Mouse (Mus musculus) lung, embryonic 16.5 days (tissue): ENCODE data around the gene Ryr2. TPM values are rescaled to one million over a fixed set of nuclear protein-coding genes. Genes with fewer than 3 reads are reported as not detected.

Experiments
- ATAC-seq: fragments of 200-750 bp; cut with Nextera tagmentation; 2 replicates; pipeline ENCODE4 v1.8.0; 2017; ENCODE audit warnings: low read depth, mild to moderate bottlenecking, moderate library complexity
- H3K27ac ChIP-seq: fragments of 300-500 bp; sonication (generic); 2 replicates; pipeline ENCODE4 v1.5.1; 2014; ENCODE audit warnings: mild to moderate bottlenecking, control low read depth, low read length
- H3K27me3 ChIP-seq: fragments of 300-500 bp; sonication (generic); 2 replicates; pipeline ENCODE4 v1.6.1; 2014; ENCODE audit warnings: low read depth, low read length, mixed read lengths; ENCODE audit not compliant: control insufficient read depth, insufficient read depth
- H3K36me3 ChIP-seq: fragments of 300-500 bp; sonication (generic); 2 replicates; pipeline ENCODE4 v1.6.1; 2014; ENCODE audit warnings: low read length; ENCODE audit not compliant: control insufficient read depth, insufficient read depth
- H3K4me1 ChIP-seq: fragments of 300-500 bp; sonication (generic); replicated peaks from 2 replicates; pipeline ENCODE4 v1.6.1; 2014; ENCODE audit warnings: low read length, mixed read lengths; ENCODE audit not compliant: control insufficient read depth, insufficient read depth
- H3K4me2 ChIP-seq: fragments of 300-500 bp; sonication (generic); 2 replicates; pipeline ENCODE4 v1.6.1; 2014; ENCODE audit warnings: low read depth, low read length, control low read depth
- H3K4me3 ChIP-seq: fragments of 300-500 bp; sonication (generic); 2 replicates; pipeline ENCODE4 v1.5.1; 2014; ENCODE audit warnings: mild to moderate bottlenecking, low read length, control low read depth
- H3K9ac ChIP-seq: fragments of 300-500 bp; sonication (generic); 2 replicates; pipeline ENCODE4 v1.6.1; 2014; ENCODE audit warnings: low read length, control low read depth
- H3K9me3 ChIP-seq: fragments of 300-500 bp; sonication (generic); 2 replicates; pipeline ENCODE4 v1.6.1; 2016; ENCODE audit warnings: low read length; ENCODE audit not compliant: control insufficient read depth
- WGBS: fragments of 180-500 bp; shearing (Covaris S2); extraction: QIAGEN DNeasy Blood & Tissue Kit; methylation state at CpG from one replicate; pipeline ENCODE4 v1.1.7; 2014; 5-methylcytosine and 5-hydroxymethylcytosine counted together
- polyA plus RNA-seq: library from polyadenylated mRNA; unstranded; fragments of >200 nt; fragmentation: Nextera tagmentation; extraction: Ambion mirVana; gene quantifications from 2 replicates; pipeline ENCODE4 v1.2.1, GENCODE M21; 2015

The Ryr2 gene
- polyA plus RNA-seq, 1 experiment from 2014 or later, result 1.5 TPM

- H3K4me1 ChIP-seq, result no peaks in the 10 kb centered on the region
- no peaks in the 10 kb centered on the region for H3K9me3 ChIP-seq
- no peak overlapping the region for H3K4me2 ChIP-seq
- no peak overlapping the region for H3K27ac ChIP-seq
- no peaks in the 10 kb centered on the region for H3K36me3 ChIP-seq
- no peak overlapping the region for H3K4me3 ChIP-seq
- H3K9ac ChIP-seq, result no peak overlapping the region
- WGBS, result 70% methylated on average over 3 of the region's 3 CpGs
- ATAC-seq, result no peak
- H3K27me3 ChIP-seq, result no peaks in the 10 kb centered on the region
Measured at GRCm38 (mm10) chr13:11924732-11925131, 182.0 kb downstream of the Ryr2 start.

GRCm38 (mm10) chr13:11920495-11920894 is 186.2 kb downstream of the Ryr2 start:
- 79% methylated on average over 1 of the region's 1 CpGs for WGBS
- no peak for ATAC-seq
- H3K27ac ChIP-seq, result no peak overlapping the region
- H3K9me3 ChIP-seq, result no peaks in the 10 kb centered on the region
- H3K4me1 ChIP-seq, result no peaks in the 10 kb centered on the region
- H3K9ac ChIP-seq, result no peak overlapping the region
- no peaks in the 10 kb centered on the region for H3K27me3 ChIP-seq
- H3K4me2 ChIP-seq, result no peak overlapping the region
- H3K4me3 ChIP-seq, result no peak overlapping the region
- H3K36me3 ChIP-seq, result no peaks in the 10 kb centered on the region

- ATAC-seq, result no peak
- Histone ChIP-seq H3K9ac (no peak overlapping the region), H3K27me3 (no peaks in the 10 kb centered on the region), H3K27ac (no peak overlapping the region), H3K9me3 (no peaks in the 10 kb centered on the region), H3K36me3 (no peaks in the 10 kb centered on the region), H3K4me1 (no peaks in the 10 kb centered on the region), H3K4me2 (no peak overlapping the region), H3K4me3 (no peak overlapping the region)
- WGBS, result 72% methylated on average over 6 of the region's 6 CpGs
Measured at GRCm38 (mm10) chr13:11919448-11919847, 187.3 kb downstream of the Ryr2 start.

- H3K36me3 ChIP-seq, result no peaks in the 10 kb centered on the region
- no peaks in the 10 kb centered on the region for H3K4me1 ChIP-seq
- WGBS, result 49% methylated on average over 2 of the region's 2 CpGs
- no peak overlapping the region for H3K27ac ChIP-seq
- ATAC-seq, result no peak
- H3K9me3 ChIP-seq, result no peaks in the 10 kb centered on the region
- no peak overlapping the region for H3K4me2 ChIP-seq
- H3K4me3 ChIP-seq, result no peak overlapping the region
- H3K27me3 ChIP-seq, result no peaks in the 10 kb centered on the region
- no peak overlapping the region for H3K9ac ChIP-seq
Measured at GRCm38 (mm10) chr13:11915619-11916018, 191.1 kb downstream of the Ryr2 start.

GRCm38 (mm10) chr13:11914682-11915081 is 192.1 kb downstream of the Ryr2 start:
- Histone ChIP-seq H3K27me3 (no peaks in the 10 kb centered on the region), H3K9ac (no peak overlapping the region), H3K27ac (no peak overlapping the region), H3K4me1 (no peaks in the 10 kb centered on the region), H3K36me3 (no peaks in the 10 kb centered on the region), H3K9me3 (no peaks in the 10 kb centered on the region), H3K4me2 (no peak overlapping the region), H3K4me3 (no peak overlapping the region)
- WGBS, result 56% methylated on average over 3 of the region's 3 CpGs
- ATAC-seq, result no peak

- Histone ChIP-seq H3K9ac (no peak overlapping the region), H3K4me3 (no peak overlapping the region), H3K36me3 (no peaks in the 10 kb centered on the region), H3K4me1 (no peaks in the 10 kb centered on the region), H3K27ac (no peak overlapping the region), H3K4me2 (no peak overlapping the region), H3K9me3 (no peaks in the 10 kb centered on the region), H3K27me3 (no peaks in the 10 kb centered on the region)
- WGBS, result 79% methylated on average over 2 of the region's 2 CpGs
- no peak for ATAC-seq
Measured at GRCm38 (mm10) chr13:11912208-11912607, 194.5 kb downstream of the Ryr2 start.

- ATAC-seq, result no peak
- WGBS, result 72% methylated on average over 4 of the region's 4 CpGs
- Histone ChIP-seq H3K4me2 (no peak overlapping the region), H3K9me3 (no peaks in the 10 kb centered on the region), H3K9ac (no peak overlapping the region), H3K4me1 (no peaks in the 10 kb centered on the region), H3K27ac (no peak overlapping the region), H3K36me3 (no peaks in the 10 kb centered on the region), H3K4me3 (no peak overlapping the region), H3K27me3 (no peaks in the 10 kb centered on the region)
Measured at GRCm38 (mm10) chr13:11908123-11908522, 198.6 kb downstream of the Ryr2 start.

- H3K36me3 ChIP-seq, result no peaks in the 10 kb centered on the region
- no peak for ATAC-seq
- no peak overlapping the region for H3K9ac ChIP-seq
- no peaks in the 10 kb centered on the region for H3K27me3 ChIP-seq
- H3K9me3 ChIP-seq, result no peaks in the 10 kb centered on the region
- H3K27ac ChIP-seq, result no peak overlapping the region
- WGBS, result 63% methylated on average over 2 of the region's 2 CpGs
- no peak overlapping the region for H3K4me3 ChIP-seq
- no peaks in the 10 kb centered on the region for H3K4me1 ChIP-seq
- H3K4me2 ChIP-seq, result no peak overlapping the region
Measured at GRCm38 (mm10) chr13:11905126-11905525, 201.6 kb downstream of the Ryr2 start.

GRCm38 (mm10) chr13:11903272-11903671 is 203.5 kb downstream of the Ryr2 start:
- ATAC-seq, result no peak
- H3K4me2 ChIP-seq, result no peak overlapping the region

GRCm38 (mm10) chr13:11902856-11903255 is 203.9 kb downstream of the Ryr2 start:
- 52% methylated on average over 6 of the region's 6 CpGs for WGBS
- no peaks in the 10 kb centered on the region for H3K4me1 ChIP-seq

More at GRCm38 (mm10) chr13:11903272-11903671, 203.5 kb downstream of the Ryr2 start:
- Histone ChIP-seq H3K27me3 (no peaks in the 10 kb centered on the region), H3K4me3 (no peak overlapping the region), H3K27ac (no peak overlapping the region), H3K36me3 (no peaks in the 10 kb centered on the region), H3K4me1 (no peaks in the 10 kb centered on the region), H3K9me3 (no peaks in the 10 kb centered on the region), H3K9ac (no peak overlapping the region)
- WGBS, result 43% methylated on average over 9 of the region's 9 CpGs

More at GRCm38 (mm10) chr13:11902856-11903255, 203.9 kb downstream of the Ryr2 start:
- no peak for ATAC-seq
- Histone ChIP-seq H3K36me3 (no peaks in the 10 kb centered on the region), H3K27me3 (no peaks in the 10 kb centered on the region), H3K4me2 (no peak overlapping the region), H3K27ac (no peak overlapping the region), H3K9ac (no peak overlapping the region), H3K4me3 (no peak overlapping the region), H3K9me3 (no peaks in the 10 kb centered on the region)
